Mouse (Mus musculus): ENCODE measurements around the gene Dmrtc2.
A peak's percentile ranks its signal among the peaks of the same experiment; 100 is the strongest.

Gene Dmrtc2

GRCm38 (mm10) chr7:24902264-24902629 lies 32.4 kb downstream of the Dmrtc2 start:
- peak; percentile 45 for DNase-seq (ENCODE audit: low spot score)

- peak; percentile 53 for DNase-seq (ENCODE audit: low spot score)
Observed at GRCm38 (mm10) chr7:24902630-24903443, 33.0 kb downstream of the Dmrtc2 start, which contains the start of gene Arhgef1. Gene Arhgef1, plus strand, starts transcription at chr7:24902912.

- no peak for DNase-seq (ENCODE audit: low spot score)
Observed at GRCm38 (mm10) chr7:24903444-24903825, 33.6 kb downstream of the Dmrtc2 start.

GRCm38 (mm10) chr7:24904070-24904483 lies 34.2 kb downstream of the Dmrtc2 start:
- DNase-seq (ENCODE audit: low spot score), result peak; percentile 98

GRCm38 (mm10) chr7:24904936-24905335 lies 35.1 kb downstream of the Dmrtc2 start:
- DNase-seq (ENCODE audit: low spot score), result peak; percentile 87

- no peak for DNase-seq (ENCODE audit: low spot score)
Observed at GRCm38 (mm10) chr7:24906551-24906950, 36.7 kb downstream of the Dmrtc2 start.

GRCm38 (mm10) chr7:24907211-24907748 lies 37.4 kb downstream of the Dmrtc2 start:
- DNase-seq (ENCODE audit: low spot score), result no peak

GRCm38 (mm10) chr7:24912480-24912879 lies 42.6 kb downstream of the Dmrtc2 start:
- no peak for DNase-seq (ENCODE audit: low spot score)

GRCm38 (mm10) chr7:24918763-24919323 lies 49.0 kb downstream of the Dmrtc2 start:
- no peak for DNase-seq (ENCODE audit: low spot score)

- DNase-seq (ENCODE audit: low spot score), result no peak
Observed at GRCm38 (mm10) chr7:24919728-24920127, 49.9 kb downstream of the Dmrtc2 start.

Data from embryo, embryonic 10.5 days (tissue).